Mouse (Mus musculus): ENCODE data around the gene Fosl1. TPM values are rescaled to one million over a fixed set of nuclear protein-coding genes. Genes with fewer than 3 reads are reported as not detected.

Fosl1 gene
- polyA plus RNA-seq, 1 experiment = 4.3 TPM

DNA sequence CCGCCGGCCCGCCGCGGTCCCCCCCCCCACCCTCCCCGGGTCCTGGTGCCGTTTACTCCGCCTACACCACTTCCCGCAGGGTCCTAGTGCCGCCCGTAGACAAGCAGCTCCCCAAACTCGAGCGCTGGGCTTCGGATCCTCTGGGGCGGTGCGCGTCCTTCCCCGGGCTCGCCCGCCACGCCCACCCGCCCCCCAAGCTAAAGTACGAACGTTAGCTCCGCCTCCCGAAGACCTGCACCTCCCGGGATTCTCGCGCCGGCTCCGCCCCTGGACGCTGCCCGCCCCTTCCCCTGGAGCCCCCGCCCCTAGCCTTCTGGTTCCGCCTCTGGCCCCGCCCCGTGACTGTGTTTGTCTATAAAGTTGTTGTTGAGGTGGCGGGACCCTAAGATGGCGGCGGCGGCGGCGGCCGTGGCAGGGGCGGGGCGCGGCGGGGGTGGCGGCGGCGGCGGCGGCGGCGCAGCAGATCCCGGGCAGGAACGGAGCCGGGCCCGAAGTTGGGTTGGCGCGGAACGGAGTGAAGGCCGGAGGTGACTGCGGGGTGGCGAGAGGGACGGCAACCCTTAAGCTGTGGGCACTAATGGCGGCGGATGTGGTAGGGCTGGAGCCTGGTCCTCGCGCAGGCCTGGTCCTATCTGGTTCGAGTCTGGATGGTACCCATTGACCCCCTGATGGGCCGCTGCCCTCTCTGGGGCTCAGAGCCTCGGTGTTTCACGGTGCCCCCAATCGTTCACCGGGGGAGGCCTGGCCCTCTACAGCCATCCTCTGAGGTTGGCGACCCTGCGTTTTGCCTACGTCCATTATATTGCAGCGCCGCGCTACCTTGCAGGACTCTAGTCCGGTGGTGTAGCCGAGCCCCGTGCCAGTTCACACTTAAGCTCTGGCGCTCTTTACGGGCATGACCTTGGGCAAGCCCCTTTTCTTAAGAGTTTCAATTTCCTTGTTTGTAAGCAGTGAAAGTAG, 22.3 kb upstream of the Fosl1 start, which contains the start of the genes Drap1 and AI837181:
Gene Drap1 (minus strand): TSS at position 198 of the 960 bp plus-strand sequence.
Gene AI837181 (plus strand): TSS at position 363 of the 960 bp plus-strand sequence.
- Histone ChIP-seq H3K4me1 (peaks cover 65% of the 10 kb centered on the region), H3K9me3 (no peaks in the 10 kb centered on the region), H3K27me3 (replicated peaks) (no peaks in the 10 kb centered on the region), H3K36me3 (replicated peaks; ENCODE audit: low read length) (peaks cover 60% of the 10 kb centered on the region), H3K4me3 (replicated peaks) (peak within 1 kb of the TSS; percentile 100)
- TF ChIP-seq FLI1 (IDR thresholded peaks at IDR 0.05; ENCODE audit: low read length) (no peak), GATA1 (IDR thresholded peaks at IDR 0.05; ENCODE audit: borderline replicate concordance, low read length) (no peak)

GRCm38 (mm10) chr19:5425906-5426565, 21.3 kb upstream of the Fosl1 start:
- H3K9me3 ChIP-seq = no peaks in the 10 kb centered on the region
- peaks cover 50% of the 10 kb centered on the region for H3K36me3 ChIP-seq (replicated peaks; ENCODE audit: low read length)
- peak overlapping the region; percentile 100 for H3K4me3 ChIP-seq (replicated peaks)
- TF ChIP-seq FLI1 (IDR thresholded peaks at IDR 0.05; ENCODE audit: low read length) (no peak), GATA1 (IDR thresholded peaks at IDR 0.05; ENCODE audit: borderline replicate concordance, low read length) (no peak)
- peaks cover 64% of the 10 kb centered on the region for H3K4me1 ChIP-seq
- H3K27me3 ChIP-seq (replicated peaks) = no peaks in the 10 kb centered on the region

DNA sequence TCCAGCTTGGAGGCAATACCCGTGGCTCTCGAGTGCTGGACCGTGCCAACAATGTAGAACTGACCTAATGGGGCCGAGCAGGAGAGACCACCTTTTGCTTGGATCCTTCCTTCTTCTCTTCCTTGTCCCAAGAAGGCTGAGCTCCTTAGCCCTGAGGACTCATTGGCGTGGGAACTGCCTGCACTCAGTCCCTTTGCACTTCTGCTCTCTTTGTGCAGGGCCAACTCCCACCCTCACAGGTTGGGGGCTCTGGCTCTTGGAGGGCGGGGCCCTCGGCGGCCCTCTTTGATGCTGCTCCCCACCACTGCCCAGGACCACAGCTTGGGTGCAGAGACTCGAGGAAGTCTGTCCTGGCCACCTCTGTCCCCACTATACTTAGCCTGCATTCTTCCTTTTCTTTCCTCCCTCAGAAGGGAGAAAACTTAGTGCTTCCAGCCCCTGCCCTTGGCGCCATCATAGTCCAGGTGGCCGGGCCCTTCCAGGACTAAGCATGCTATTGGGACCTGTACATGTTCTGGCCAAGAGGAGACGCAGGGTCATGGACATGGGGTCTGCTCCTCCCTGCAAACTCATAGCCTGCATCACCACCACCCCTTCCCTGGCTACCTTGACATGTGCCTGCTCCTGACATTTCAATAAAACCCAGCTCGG, 20.6 kb upstream of the Fosl1 start:
- peaks cover 6% of the 10 kb centered on the region for H3K27me3 ChIP-seq (replicated peaks)
- peak overlapping the region; percentile 100 for H3K4me3 ChIP-seq (replicated peaks)
- H3K4me1 ChIP-seq = peaks cover 67% of the 10 kb centered on the region
- peaks cover 43% of the 10 kb centered on the region for H3K36me3 ChIP-seq (replicated peaks; ENCODE audit: low read length)
- H3K9me3 ChIP-seq = no peaks in the 10 kb centered on the region
- TF ChIP-seq FLI1 (IDR thresholded peaks at IDR 0.05; ENCODE audit: low read length) = no peak
- TF ChIP-seq GATA1 (IDR thresholded peaks at IDR 0.05; ENCODE audit: borderline replicate concordance, low read length) = no peak

- H3K4me1 ChIP-seq = peaks cover 70% of the 10 kb centered on the region
- TF ChIP-seq FLI1 (IDR thresholded peaks at IDR 0.05; ENCODE audit: low read length) (no peak), GATA1 (IDR thresholded peaks at IDR 0.05; ENCODE audit: borderline replicate concordance, low read length) (no peak)
Observed at GRCm38 (mm10) chr19:5428083-5428482, 19.3 kb upstream of the Fosl1 start.

GRCm38 (mm10) chr19:5429219-5429618, 18.1 kb upstream of the Fosl1 start:
- peaks cover 23% of the 10 kb centered on the region for H3K36me3 ChIP-seq (replicated peaks; ENCODE audit: low read length)
- peaks cover 70% of the 10 kb centered on the region for H3K4me1 ChIP-seq
- no peaks in the 10 kb centered on the region for H3K9me3 ChIP-seq
- no peak overlapping the region for H3K4me3 ChIP-seq (replicated peaks)
- no peak for TF ChIP-seq FLI1 (IDR thresholded peaks at IDR 0.05; ENCODE audit: low read length)
- no peak for TF ChIP-seq GATA1 (IDR thresholded peaks at IDR 0.05; ENCODE audit: borderline replicate concordance, low read length)
- H3K27me3 ChIP-seq (replicated peaks) = peaks cover 8% of the 10 kb centered on the region

More at GRCm38 (mm10) chr19:5428083-5428482, 19.3 kb upstream of the Fosl1 start:
- Histone ChIP-seq H3K9me3 (no peaks in the 10 kb centered on the region), H3K36me3 (replicated peaks; ENCODE audit: low read length) (peaks cover 30% of the 10 kb centered on the region), H3K4me3 (replicated peaks) (no peak overlapping the region), H3K27me3 (replicated peaks) (peaks cover 8% of the 10 kb centered on the region)

GRCm38 (mm10) chr19:5429806-5430205, 17.5 kb upstream of the Fosl1 start:
- Histone ChIP-seq H3K4me3 (replicated peaks) (no peak overlapping the region), H3K4me1 (peaks cover 75% of the 10 kb centered on the region), H3K27me3 (replicated peaks) (peaks cover 10% of the 10 kb centered on the region), H3K9me3 (no peaks in the 10 kb centered on the region), H3K36me3 (replicated peaks; ENCODE audit: low read length) (peaks cover 23% of the 10 kb centered on the region)
- no peak for TF ChIP-seq FLI1 (IDR thresholded peaks at IDR 0.05; ENCODE audit: low read length)
- no peak for TF ChIP-seq GATA1 (IDR thresholded peaks at IDR 0.05; ENCODE audit: borderline replicate concordance, low read length)

- Histone ChIP-seq H3K27me3 (replicated peaks) (peaks cover 10% of the 10 kb centered on the region), H3K36me3 (replicated peaks; ENCODE audit: low read length) (peaks cover 23% of the 10 kb centered on the region), H3K4me1 (peaks cover 78% of the 10 kb centered on the region), H3K9me3 (no peaks in the 10 kb centered on the region), H3K4me3 (replicated peaks) (no peak overlapping the region)
- TF ChIP-seq GATA1 (IDR thresholded peaks at IDR 0.05; ENCODE audit: borderline replicate concordance, low read length) = no peak
Observed at GRCm38 (mm10) chr19:5430408-5430807, 16.9 kb upstream of the Fosl1 start.

DNA sequence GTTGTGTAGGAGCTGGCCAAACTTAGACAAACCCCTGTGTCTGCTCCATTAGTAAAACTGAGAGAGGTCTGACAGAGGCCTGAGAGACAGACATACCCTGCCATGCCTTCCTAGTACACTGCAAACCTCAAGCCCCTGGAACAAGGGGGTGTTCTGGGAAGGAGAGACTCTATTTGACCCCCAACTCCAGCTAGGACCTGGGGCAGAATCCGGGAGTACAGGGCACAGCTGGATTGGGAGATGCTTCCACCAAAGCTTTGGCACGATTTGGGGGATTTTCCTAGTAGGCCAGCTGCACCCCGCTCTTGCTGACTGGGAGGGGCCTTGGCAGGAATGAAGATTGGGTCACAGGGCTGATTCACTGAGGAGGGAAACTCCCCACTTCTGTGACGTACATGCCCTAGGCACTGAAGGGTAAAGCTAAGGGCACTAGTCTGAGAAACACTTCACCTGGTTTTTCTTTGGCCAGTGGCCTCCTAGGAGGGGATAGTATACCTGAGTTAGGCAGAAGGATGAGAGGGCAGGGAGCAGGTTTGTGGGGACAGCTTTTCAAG, 15.4 kb upstream of the Fosl1 start:
- Histone ChIP-seq H3K4me3 (replicated peaks) (no peak overlapping the region), H3K27me3 (replicated peaks) (peaks cover 12% of the 10 kb centered on the region), H3K9me3 (no peaks in the 10 kb centered on the region), H3K36me3 (replicated peaks; ENCODE audit: low read length) (peaks cover 11% of the 10 kb centered on the region), H3K4me1 (peaks cover 68% of the 10 kb centered on the region)
- TF ChIP-seq FLI1 (IDR thresholded peaks at IDR 0.05; ENCODE audit: low read length) = no peak
- no peak for TF ChIP-seq GATA1 (IDR thresholded peaks at IDR 0.05; ENCODE audit: borderline replicate concordance, low read length)
